Mouse (Mus musculus): Measurements from ENCODE around the gene Pmm1. TPM values are rescaled to one million over a fixed set of nuclear protein-coding genes. Genes with fewer than 3 reads are reported as not detected.

The Pmm1 gene
- polyA plus RNA-seq, 1 experiment: 104 TPM

GRCm38 (mm10) chr15:81938246-81938645 is 22.5 kb downstream of the Pmm1 start:
- TF ChIP-seq CEBPB (IDR thresholded peaks at IDR 0.05; ENCODE audit: insufficient read depth, poor library complexity, severe bottlenecking) (no peak), POLR2A (IDR thresholded peaks at IDR 0.05; ENCODE audit: insufficient read length, low read depth) (no peak), POLR2AphosphoS2 (IDR thresholded peaks at IDR 0.05; ENCODE audit: insufficient read length, low read depth) (no peak), MYOD1 (IDR thresholded peaks at IDR 0.05; ENCODE audit: control insufficient read depth in 1 of 3, insufficient read length in 2 of 3, low read depth in 2 of 3) (no peak), TCF12 (IDR thresholded peaks at IDR 0.05; ENCODE audit: insufficient read depth, poor library complexity, severe bottlenecking) (no peak), SRF (IDR thresholded peaks at IDR 0.05; ENCODE audit: control insufficient read depth, insufficient read length, low read depth) (no peak), E2F4 (IDR thresholded peaks at IDR 0.05; ENCODE audit: insufficient read depth) (no peak)
- Histone ChIP-seq H3K79me2 (ENCODE audit: control insufficient read depth, insufficient read depth) (no peaks in the 10 kb centered on the region), H3K4me2 (ENCODE audit: low read depth) (peak overlapping the region; percentile 82), H3ac (ENCODE audit: control insufficient read depth, insufficient read length) (no peak overlapping the region), H3K36me3 (ENCODE audit: control insufficient read depth, insufficient read depth) (no peaks in the 10 kb centered on the region), H3K27me3 (ENCODE audit: control insufficient read depth, insufficient read depth, insufficient read length) (no peaks in the 10 kb centered on the region), H3K4me3 (peak overlapping the region; percentile 33)

- Histone ChIP-seq H3K79me2 (ENCODE audit: control insufficient read depth, insufficient read depth) (no peaks in the 10 kb centered on the region), H3K4me2 (ENCODE audit: low read depth) (peak overlapping the region; percentile 82), H3K4me3 (peak overlapping the region; percentile 33), H3ac (ENCODE audit: control insufficient read depth, insufficient read length) (no peak overlapping the region), H3K36me3 (ENCODE audit: control insufficient read depth, insufficient read depth) (no peaks in the 10 kb centered on the region), H3K27me3 (ENCODE audit: control insufficient read depth, insufficient read depth, insufficient read length) (no peaks in the 10 kb centered on the region)
- TF ChIP-seq MYOG (IDR thresholded peaks at IDR 0.05; ENCODE audit: control insufficient read depth in 1 of 3, insufficient read depth in 1 of 3, insufficient read length in 2 of 3, low read depth in 2 of 3) (peak in 2 of 3 experiments; percentile 78 to 81), TCF12 (IDR thresholded peaks at IDR 0.05; ENCODE audit: insufficient read depth, poor library complexity, severe bottlenecking) (no peak), USF1 (IDR thresholded peaks at IDR 0.05; ENCODE audit: low read depth) (no peak), SRF (IDR thresholded peaks at IDR 0.05; ENCODE audit: control insufficient read depth, insufficient read length, low read depth) (peak; percentile 42), MYOD1 (IDR thresholded peaks at IDR 0.05; ENCODE audit: control insufficient read depth in 1 of 3, insufficient read length in 2 of 3, low read depth in 2 of 3) (peak in 2 of 3 experiments; percentile 67 to 77), REST (IDR thresholded peaks at IDR 0.05; ENCODE audit: insufficient read depth, insufficient read length) (no peak), MAX (IDR thresholded peaks at IDR 0.05; ENCODE audit: low read depth) (no peak), CEBPB (IDR thresholded peaks at IDR 0.05; ENCODE audit: insufficient read depth, poor library complexity, severe bottlenecking) (no peak), POLR2AphosphoS2 (IDR thresholded peaks at IDR 0.05; ENCODE audit: insufficient read length, low read depth) (no peak), POLR2A (IDR thresholded peaks at IDR 0.05; ENCODE audit: insufficient read length, low read depth) (no peak)
These were observed 23.4 kb downstream of the Pmm1 start for GRCm38 (mm10) chr15:81937098-81937972.

- Histone ChIP-seq H3K36me3 (ENCODE audit: control insufficient read depth, insufficient read depth) (no peaks in the 10 kb centered on the region), H3K27me3 (ENCODE audit: control insufficient read depth, insufficient read depth, insufficient read length) (no peaks in the 10 kb centered on the region), H3K4me2 (ENCODE audit: low read depth) (peak within 1 kb of the TSS; percentile 82), H3ac (ENCODE audit: control insufficient read depth, insufficient read length) (no peak within 1 kb of the TSS), H3K4me3 (peak within 1 kb of the TSS; percentile 33), H3K79me2 (ENCODE audit: control insufficient read depth, insufficient read depth) (no peaks in the 10 kb centered on the region)
- TF ChIP-seq POLR2AphosphoS2 (IDR thresholded peaks at IDR 0.05; ENCODE audit: insufficient read length, low read depth) (no peak), USF1 (IDR thresholded peaks at IDR 0.05; ENCODE audit: low read depth) (no peak), MYOG (IDR thresholded peaks at IDR 0.05; ENCODE audit: control insufficient read depth in 1 of 3, insufficient read depth in 1 of 3, insufficient read length in 2 of 3, low read depth in 2 of 3) (peak in 1 of 3 experiments; percentile 12), POLR2A (IDR thresholded peaks at IDR 0.05; ENCODE audit: insufficient read length, low read depth) (peak; percentile 57)
These were observed 24.1 kb downstream of the Pmm1 start, which contains the start of gene Csdc2 for GRCm38 (mm10) chr15:81936679-81937078. Csdc2 (plus strand) TSS chr15:81936759.

- Histone ChIP-seq H3K79me2 (ENCODE audit: control insufficient read depth, insufficient read depth) (no peaks in the 10 kb centered on the region), H3K27me3 (ENCODE audit: control insufficient read depth, insufficient read depth, insufficient read length) (no peaks in the 10 kb centered on the region), H3K36me3 (ENCODE audit: control insufficient read depth, insufficient read depth) (no peaks in the 10 kb centered on the region), H3K4me2 (ENCODE audit: low read depth) (peak overlapping the region; percentile 82), H3ac (ENCODE audit: control insufficient read depth, insufficient read length) (no peak overlapping the region), H3K4me3 (peak overlapping the region; percentile 33)
- TF ChIP-seq MYOG (IDR thresholded peaks at IDR 0.05; ENCODE audit: control insufficient read depth in 1 of 3, insufficient read depth in 1 of 3, insufficient read length in 2 of 3, low read depth in 2 of 3): peak in 2 of 3 experiments; percentile 28 to 48
- peak in 2 of 3 experiments; percentile 37 to 55 for TF ChIP-seq MYOD1 (IDR thresholded peaks at IDR 0.05; ENCODE audit: control insufficient read depth in 1 of 3, insufficient read length in 2 of 3, low read depth in 2 of 3)
- TF ChIP-seq REST (IDR thresholded peaks at IDR 0.05; ENCODE audit: insufficient read depth, insufficient read length): no peak
- TF ChIP-seq USF1 (IDR thresholded peaks at IDR 0.05; ENCODE audit: low read depth): no peak
These were observed 24.7 kb downstream of the Pmm1 start for GRCm38 (mm10) chr15:81935869-81936637.

- Histone ChIP-seq H3K4me3 (no peak overlapping the region), H3ac (ENCODE audit: control insufficient read depth, insufficient read length) (no peak overlapping the region), H3K36me3 (ENCODE audit: control insufficient read depth, insufficient read depth) (no peaks in the 10 kb centered on the region), H3K79me2 (ENCODE audit: control insufficient read depth, insufficient read depth) (no peaks in the 10 kb centered on the region), H3K4me2 (ENCODE audit: low read depth) (peak overlapping the region; percentile 91), H3K27me3 (ENCODE audit: control insufficient read depth, insufficient read depth, insufficient read length) (no peaks in the 10 kb centered on the region)
- TF ChIP-seq POLR2AphosphoS2 (IDR thresholded peaks at IDR 0.05; ENCODE audit: insufficient read length, low read depth) (no peak), USF1 (IDR thresholded peaks at IDR 0.05; ENCODE audit: low read depth) (no peak), E2F4 (IDR thresholded peaks at IDR 0.05; ENCODE audit: insufficient read depth) (no peak), CEBPB (IDR thresholded peaks at IDR 0.05; ENCODE audit: insufficient read depth, poor library complexity, severe bottlenecking) (no peak), SRF (IDR thresholded peaks at IDR 0.05; ENCODE audit: control insufficient read depth, insufficient read length, low read depth) (no peak), REST (IDR thresholded peaks at IDR 0.05; ENCODE audit: insufficient read depth, insufficient read length) (no peak), MYOG (IDR thresholded peaks at IDR 0.05; ENCODE audit: control insufficient read depth in 1 of 3, insufficient read depth in 1 of 3, insufficient read length in 2 of 3, low read depth in 2 of 3) (no peak), TCF12 (IDR thresholded peaks at IDR 0.05; ENCODE audit: insufficient read depth, poor library complexity, severe bottlenecking) (no peak), MAX (IDR thresholded peaks at IDR 0.05; ENCODE audit: low read depth) (no peak), TCF3 (IDR thresholded peaks at IDR 0.05; ENCODE audit: insufficient read length, low read depth) (no peak), MYOD1 (IDR thresholded peaks at IDR 0.05; ENCODE audit: control insufficient read depth in 1 of 3, insufficient read length in 2 of 3, low read depth in 2 of 3) (no peak), POLR2A (IDR thresholded peaks at IDR 0.05; ENCODE audit: insufficient read length, low read depth) (no peak)
These were observed 26.7 kb downstream of the Pmm1 start for GRCm38 (mm10) chr15:81933986-81934385.

Data from myocyte (in vitro differentiated cells).